Mouse (Mus musculus) right cerebral cortex, postnatal 14 days (tissue): ENCODE data around the gene Peak1.
"Not testable (repeated sequence)": the region's sequence is repeated elsewhere in the genome, so short reads cannot be mapped to it uniquely, and the experiment has no call there.

Experiments used
- DNase-seq: peaks from one replicate; pipeline ENCODE4 v3.0.0; 2022

Gene Peak1

DNA sequence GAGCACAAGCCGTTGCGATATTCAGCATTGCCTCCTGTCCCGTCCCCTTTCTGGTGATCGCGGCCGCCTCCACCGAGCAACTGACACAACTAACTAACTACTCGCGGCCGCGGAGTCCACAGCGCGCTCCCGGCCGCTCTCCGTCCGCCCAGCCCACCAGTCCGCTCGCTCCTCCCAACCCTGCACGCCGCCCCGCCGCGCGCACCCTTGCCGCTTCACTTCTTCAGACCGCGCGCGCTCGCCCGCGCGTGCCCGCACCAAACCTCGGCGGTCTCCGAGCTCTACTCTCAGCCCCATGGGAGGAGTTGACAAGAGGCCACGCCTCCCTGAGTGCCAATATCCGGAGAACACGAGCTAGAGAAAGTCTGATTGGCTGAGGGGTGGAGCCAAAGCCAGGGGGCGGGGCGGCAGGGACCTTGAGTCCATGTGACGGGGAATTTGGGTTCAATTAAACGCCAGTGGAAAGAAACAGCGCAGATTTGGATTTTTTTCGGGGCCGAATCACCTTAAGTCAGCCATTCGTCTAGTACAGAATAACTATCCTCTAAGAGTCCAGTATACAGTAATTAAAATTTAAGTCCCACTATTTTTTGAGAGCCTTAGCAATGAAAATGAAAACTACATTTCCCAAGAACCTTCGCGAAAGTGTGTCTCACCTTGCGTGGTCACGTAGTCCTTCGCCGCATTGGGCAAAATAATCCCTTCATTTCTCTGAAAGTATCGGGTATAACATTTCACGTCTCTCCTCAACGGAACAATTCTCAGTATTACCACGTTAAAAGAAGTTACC is at the start of gene Peak1, which contains the start of gene Hmg20a:
Gene Peak1 (minus strand): TSS at position 120 of the 790 bp plus-strand sequence.
Gene Hmg20a (plus strand): TSS at position 662 of the 790 bp plus-strand sequence.
- DNase-seq, result peak; percentile 100

GRCm38 (mm10) chr9:56466251-56466650 is 48.4 kb upstream of the Peak1 start:
- DNase-seq, result no peak

GRCm38 (mm10) chr9:56464863-56465654 is 47.2 kb upstream of the Peak1 start:
- DNase-seq, result no peak

- DNase-seq, result no peak
Observed at GRCm38 (mm10) chr9:56463686-56464515, 46.0 kb upstream of the Peak1 start.

GRCm38 (mm10) chr9:56463046-56463445 is 45.2 kb upstream of the Peak1 start:
- DNase-seq, result no peak

GRCm38 (mm10) chr9:56462606-56463005 is 44.7 kb upstream of the Peak1 start:
- no peak for DNase-seq

DNA sequence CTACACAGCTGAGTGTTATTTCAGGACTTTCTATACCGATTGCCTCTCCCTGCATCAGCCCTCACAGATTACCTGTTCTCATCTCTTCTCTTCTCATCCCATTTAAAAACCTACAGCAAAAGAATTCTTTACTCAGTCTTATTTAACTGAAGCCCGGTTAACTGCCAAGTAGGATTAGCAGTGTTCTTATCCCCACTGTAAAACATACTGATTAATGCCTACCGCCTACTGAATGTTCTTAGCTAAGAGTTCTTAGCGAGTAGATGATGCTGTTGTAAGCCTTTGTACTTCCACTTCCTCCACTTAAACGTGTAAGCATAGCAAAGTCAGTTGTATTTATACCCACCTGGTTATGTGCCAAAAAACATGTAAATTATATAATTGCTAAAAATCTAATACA is 43.1 kb upstream of the Peak1 start:
- DNase-seq, result no peak

GRCm38 (mm10) chr9:56456426-56456825 is 38.6 kb upstream of the Peak1 start:
- no peak for DNase-seq

GRCm38 (mm10) chr9:56453038-56453815 is 35.4 kb upstream of the Peak1 start:
- DNase-seq, result no peak

DNA sequence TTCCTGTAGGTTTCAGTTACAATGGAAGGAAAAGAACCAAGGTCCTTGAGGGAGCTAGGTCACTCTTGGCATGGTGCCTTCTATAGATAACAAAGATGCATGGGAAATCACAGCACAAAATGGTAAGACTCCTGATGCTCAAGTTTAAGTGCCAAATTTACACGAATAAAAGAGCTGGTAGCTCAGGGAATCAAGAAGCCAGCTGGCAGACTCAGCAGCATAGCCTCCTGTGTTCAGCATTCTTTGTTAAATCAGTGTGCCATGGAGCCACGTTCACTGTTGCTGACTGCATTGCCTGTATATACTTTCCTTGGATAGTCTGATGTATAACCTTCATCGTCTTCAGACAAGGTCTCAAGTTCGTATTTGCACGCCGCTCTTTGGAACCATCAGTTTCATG is 33.7 kb upstream of the Peak1 start:
- no peak for DNase-seq

DNA sequence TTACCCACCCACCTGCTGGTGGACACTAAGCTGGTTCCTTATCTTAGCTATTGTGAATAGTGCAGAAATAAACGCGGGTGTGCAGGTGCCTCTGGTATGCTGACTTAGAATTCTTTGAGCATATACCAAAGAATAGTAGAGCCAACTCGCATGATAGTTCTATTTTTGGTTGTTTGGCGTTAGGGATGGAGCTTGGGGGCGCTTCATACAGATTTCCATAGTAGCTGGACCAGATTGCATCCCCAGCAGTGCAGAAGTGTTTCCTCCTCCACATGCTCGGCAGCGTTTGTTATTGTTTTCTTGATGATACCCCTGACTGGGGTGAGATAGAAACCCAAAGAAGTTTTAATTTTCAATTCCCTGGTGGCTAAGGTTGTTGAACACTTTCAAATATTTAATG is 21.8 kb upstream of the Peak1 start:
- DNase-seq, result no peak

- DNase-seq, result not testable (repeated sequence)
Observed at GRCm38 (mm10) chr9:56437300-56437892, 19.5 kb upstream of the Peak1 start.

DNA sequence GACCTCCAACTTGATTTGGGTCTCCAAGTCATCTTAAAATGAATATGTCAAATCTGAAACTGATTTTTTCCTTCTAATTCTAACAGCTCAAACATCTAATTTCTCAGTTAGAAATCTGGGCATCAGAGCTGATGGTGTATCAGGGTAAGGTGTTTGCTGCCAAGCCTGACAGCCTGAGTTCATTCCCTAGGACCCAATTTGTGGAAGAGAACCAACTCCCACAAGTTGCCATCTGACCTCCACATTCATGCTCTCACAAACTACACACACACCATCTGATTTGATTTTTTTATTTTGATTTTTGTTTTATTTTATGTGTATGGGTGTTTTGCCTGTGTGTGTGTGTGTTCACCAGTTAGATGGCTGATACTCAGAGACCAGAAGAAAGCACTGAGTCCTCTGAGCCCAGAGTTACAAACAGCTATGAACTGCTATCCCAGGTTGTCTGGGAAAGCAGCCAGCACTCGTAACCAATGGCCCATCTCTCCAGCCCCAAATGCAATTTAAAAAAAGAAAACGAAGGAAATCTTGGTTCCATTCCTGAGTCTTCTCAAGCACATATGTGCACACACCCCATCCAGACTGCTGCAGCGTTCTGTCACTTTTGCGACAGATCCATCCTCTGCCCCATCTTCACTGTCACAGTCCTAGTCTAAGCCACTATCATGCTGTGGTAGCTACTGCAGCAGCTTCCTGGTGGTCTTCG is 18.1 kb upstream of the Peak1 start:
- DNase-seq, result peak; percentile 8

GRCm38 (mm10) chr9:56424861-56425260 is 7.0 kb upstream of the Peak1 start:
- DNase-seq, result no peak

DNA sequence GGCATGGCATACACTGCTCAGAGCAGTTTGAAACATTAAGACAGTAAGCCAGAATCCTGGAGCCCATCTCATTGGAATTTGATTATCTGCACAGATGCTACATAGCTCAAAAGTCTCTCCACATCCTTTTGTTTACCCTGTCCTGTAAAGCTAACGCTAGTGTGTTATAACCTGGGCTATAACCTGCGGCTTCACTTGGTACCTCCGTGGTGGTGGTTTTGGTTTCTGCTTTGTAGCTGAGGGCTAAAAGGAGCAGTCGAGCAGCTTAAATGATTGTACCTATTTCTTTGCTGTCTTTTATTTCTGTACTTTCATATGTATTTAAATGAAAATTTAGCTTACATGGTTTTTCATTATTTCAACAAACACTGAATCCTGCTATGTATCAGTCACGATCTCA is 4.1 kb upstream of the Peak1 start:
- no peak for DNase-seq

DNA sequence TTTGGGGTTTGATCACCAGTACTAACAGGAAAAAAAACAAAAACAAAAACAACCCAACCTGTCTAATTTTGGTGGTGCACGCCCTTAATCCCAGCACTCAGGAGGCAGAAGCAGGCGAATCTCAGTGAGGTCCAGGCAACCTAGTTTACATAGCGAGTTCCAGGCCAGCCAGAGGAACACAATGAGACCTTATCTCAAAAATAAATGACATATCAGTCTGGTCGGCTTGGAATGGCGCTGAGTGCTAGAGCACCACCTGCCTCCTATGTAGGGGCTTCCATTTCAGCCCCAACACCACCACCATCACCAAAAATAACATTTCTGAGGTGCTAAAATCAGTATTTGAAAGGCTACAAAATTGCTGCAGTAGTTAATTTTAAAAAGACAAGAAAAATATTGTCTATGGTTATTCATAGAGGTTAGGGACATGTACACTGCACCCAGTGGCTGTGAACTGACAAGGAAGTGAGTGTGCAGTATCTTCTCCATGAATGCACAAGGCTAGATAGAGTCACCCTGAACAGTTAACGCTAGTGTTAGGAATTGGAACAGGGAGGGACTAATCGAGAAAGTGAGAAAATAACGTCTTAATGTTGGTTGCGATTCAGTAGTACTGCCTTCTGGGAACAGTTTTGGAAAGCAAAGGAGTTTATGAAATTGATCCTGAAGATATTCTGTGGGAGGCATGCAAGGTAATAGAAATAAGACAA is 3.2 kb upstream of the Peak1 start:
- DNase-seq, result no peak

DNA sequence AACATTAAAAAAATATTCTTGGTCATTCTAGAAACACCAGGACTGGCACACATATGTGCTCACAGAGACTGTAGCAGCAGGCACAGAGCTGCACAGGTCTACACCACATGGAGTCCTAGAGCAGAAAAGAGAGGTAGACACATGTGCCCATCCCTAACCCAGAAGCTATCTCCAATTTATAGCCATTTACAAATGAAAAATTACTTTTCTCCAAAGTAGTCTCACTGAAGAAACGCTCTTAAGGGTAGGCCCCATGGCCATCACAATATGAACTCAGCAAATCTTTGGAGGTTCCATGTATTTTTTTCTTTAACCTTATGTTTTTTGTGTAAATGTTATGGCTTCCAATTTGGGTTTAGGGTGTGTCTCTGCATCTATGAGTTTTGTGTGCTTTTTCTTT is 2.4 kb upstream of the Peak1 start:
- no peak for DNase-seq

DNA sequence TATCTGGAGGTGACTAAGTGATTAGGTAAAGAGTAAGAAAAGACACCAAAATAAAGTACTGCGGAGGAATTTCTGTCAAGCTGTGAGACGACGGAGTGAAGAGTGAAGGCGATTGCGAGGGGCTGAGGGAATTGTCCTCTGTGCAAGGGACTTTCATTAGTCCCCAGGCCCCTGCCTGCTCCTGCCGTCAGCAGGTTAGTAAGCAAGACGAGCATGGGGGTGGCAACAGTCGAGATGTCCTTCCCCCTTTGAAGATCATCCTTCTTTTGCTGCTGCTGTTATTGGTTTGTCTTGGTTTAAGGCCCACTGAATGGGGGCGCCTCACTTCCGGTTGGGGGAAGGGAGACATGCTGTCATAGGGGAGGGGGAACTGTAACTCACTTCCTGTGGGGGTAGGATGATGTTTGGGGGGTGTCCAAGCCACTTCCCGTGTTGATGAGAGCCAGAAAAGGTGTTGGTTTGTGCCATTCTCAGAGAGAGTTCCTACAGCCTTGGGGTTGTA is 922 bp upstream of the Peak1 start:
- DNase-seq, result peak; percentile 72

- peak; percentile 84 for DNase-seq
Observed at GRCm38 (mm10) chr9:56417415-56417947, 386 bp downstream of the Peak1 start.
